Mouse (Mus musculus) forebrain, embryonic 15.5 days (tissue): ENCODE measurements around the gene Wars. TPM values are rescaled to one million over a fixed set of nuclear protein-coding genes. Genes with fewer than 3 reads are reported as not detected.
A peak's percentile ranks its signal among the peaks of the same experiment; 100 is the strongest.
"Not testable (repeated sequence)": the region's sequence is repeated elsewhere in the genome, so short reads cannot be mapped to it uniquely, and the experiment has no call there.

Source experiments
- ATAC-seq: fragments of 200-750 bp; cut with Nextera tagmentation; replicated peaks from 2 replicates; pipeline ENCODE4 v1.8.0; 2017; ENCODE audit warnings: mild to moderate bottlenecking, moderate TSS enrichment, moderate library complexity
- H3K27ac ChIP-seq: fragments of 300-500 bp; sonication (generic); replicated peaks from 2 replicates; pipeline ENCODE4 v1.5.1; 2015; ENCODE audit warnings: mild to moderate bottlenecking, inconsistent platforms
- H3K27me3 ChIP-seq: fragments of 300-500 bp; sonication (generic); 2 replicates; pipeline ENCODE4 v1.6.1; 2015; ENCODE audit warnings: inconsistent platforms
- H3K36me3 ChIP-seq: fragments of 300-500 bp; sonication (generic); 2 replicates; pipeline ENCODE4 v1.6.1; 2015; ENCODE audit warnings: mild to moderate bottlenecking, inconsistent platforms
- H3K4me1 ChIP-seq: fragments of 300-500 bp; sonication (generic); 2 replicates; pipeline ENCODE4 v1.6.1; 2015; ENCODE audit warnings: inconsistent platforms
- H3K4me2 ChIP-seq: fragments of 300-500 bp; sonication (generic); replicated peaks from 2 replicates; pipeline ENCODE4 v1.6.1; 2015; ENCODE audit warnings: mild to moderate bottlenecking, inconsistent platforms
- H3K4me3 ChIP-seq: fragments of 300-500 bp; sonication (generic); 2 replicates; pipeline ENCODE4 v1.5.1; 2015; ENCODE audit warnings: mild to moderate bottlenecking, inconsistent platforms
- H3K9ac ChIP-seq: fragments of 300-500 bp; sonication (generic); replicated peaks from 2 replicates; pipeline ENCODE4 v1.6.1; 2015; ENCODE audit warnings: mild to moderate bottlenecking, inconsistent platforms
- H3K9me3 ChIP-seq: fragments of 300-500 bp; sonication (generic); 2 replicates; pipeline ENCODE4 v1.6.1; 2016; ENCODE audit warnings: inconsistent platforms
- WGBS: fragments of 180-500 bp; shearing (Covaris S2); methylation state at CpG from one replicate; pipeline ENCODE4 v1.1.7; 2015; ENCODE audit warnings: mixed read lengths; 5-methylcytosine and 5-hydroxymethylcytosine counted together
- polyA plus RNA-seq: library from polyadenylated mRNA; unstranded; fragments of >200 nt; fragmentation: Nextera tagmentation; extraction: Ambion mirVana; gene quantifications from 2 replicates; pipeline ENCODE4 v1.2.1, GENCODE M21; 2015

Wars gene
- polyA plus RNA-seq, 1 experiment from 2014 or later = 104 TPM

GRCm38 (mm10) chr12:108850129-108850528 is 43.8 kb downstream of the Wars start:
- Histone ChIP-seq H3K4me3 (no peak overlapping the region), H3K27me3 (no peaks in the 10 kb centered on the region), H3K9ac (no peak overlapping the region), H3K4me2 (no peak overlapping the region), H3K9me3 (no peaks in the 10 kb centered on the region), H3K36me3 (peaks cover 11% of the 10 kb centered on the region; the same call in 1 of the 2 replicates), H3K4me1 (0 out of 2 replicates have a peak, but pooled peaks cover 6% of the 10 kb centered on the region), H3K27ac (no peak overlapping the region)
- WGBS = 68% methylated on average over 8 of the region's 8 CpGs
- no peak for ATAC-seq

- Histone ChIP-seq H3K36me3 (peaks cover 16% of the 10 kb centered on the region; the same call in 1 of the 2 replicates), H3K27ac (no peak overlapping the region), H3K4me1 (0 out of 2 replicates have a peak, but pooled peaks cover 6% of the 10 kb centered on the region), H3K9ac (no peak overlapping the region), H3K4me2 (no peak overlapping the region), H3K9me3 (no peaks in the 10 kb centered on the region), H3K27me3 (no peaks in the 10 kb centered on the region), H3K4me3 (no peak overlapping the region)
- 88% methylated on average over 4 of the region's 4 CpGs for WGBS
- no peak for ATAC-seq
Measured at GRCm38 (mm10) chr12:108849488-108850022, 44.4 kb downstream of the Wars start.

GRCm38 (mm10) chr12:108848033-108848432 is 45.9 kb downstream of the Wars start:
- H3K9me3 ChIP-seq, H3K9ac ChIP-seq, H3K27me3 ChIP-seq, H3K4me1 ChIP-seq, H3K4me3 ChIP-seq, H3K27ac ChIP-seq, H3K4me2 ChIP-seq, ATAC-seq: not testable (repeated sequence)
- 90% methylated on average over 3 of the region's 3 CpGs for WGBS
- peaks cover 23% of the 10 kb centered on the region for H3K36me3 ChIP-seq

GRCm38 (mm10) chr12:108842663-108843062 is 51.3 kb downstream of the Wars start:
- H3K4me2 ChIP-seq = no peak overlapping the region
- H3K9ac ChIP-seq = no peak overlapping the region
- no peaks in the 10 kb centered on the region for H3K27me3 ChIP-seq
- peaks cover 36% of the 10 kb centered on the region for H3K4me1 ChIP-seq
- no peaks in the 10 kb centered on the region for H3K9me3 ChIP-seq
- 88% methylated on average over 7 of the region's 7 CpGs for WGBS
- H3K4me3 ChIP-seq = no peak overlapping the region
- no peak for ATAC-seq
- no peak overlapping the region for H3K27ac ChIP-seq
- peaks cover 39% of the 10 kb centered on the region for H3K36me3 ChIP-seq

GRCm38 (mm10) chr12:108841181-108841580 is 52.8 kb downstream of the Wars start:
- no peak for ATAC-seq

GRCm38 (mm10) chr12:108836722-108837121 is 57.3 kb downstream of the Wars start:
- no peak for ATAC-seq
- peak overlapping the region; percentile 73 for H3K9ac ChIP-seq

More at GRCm38 (mm10) chr12:108841181-108841580, 52.8 kb downstream of the Wars start:
- Histone ChIP-seq H3K9ac (no peak overlapping the region), H3K4me3 (no peak overlapping the region), H3K36me3 (peaks cover 35% of the 10 kb centered on the region), H3K4me1 (peaks cover 50% of the 10 kb centered on the region), H3K4me2 (no peak overlapping the region), H3K27ac (no peak overlapping the region), H3K9me3 (no peaks in the 10 kb centered on the region), H3K27me3 (no peaks in the 10 kb centered on the region)
- WGBS = 84% methylated on average over 6 of the region's 6 CpGs

GRCm38 (mm10) chr12:108835840-108836409 is 58.0 kb downstream of the Wars start, which contains the start of the genes Slc25a29 and Slc25a47:
TSS of gene Slc25a29 (minus strand) at chr12:108835883.
TSS of gene Slc25a47 (plus strand) at chr12:108836046.
- Histone ChIP-seq H3K9me3 (no peaks in the 10 kb centered on the region), H3K27ac (peak within 1 kb of the TSS; percentile 86), H3K4me1 (peaks cover 70% of the 10 kb centered on the region), H3K4me2 (peak within 1 kb of the TSS; percentile 93), H3K4me3 (peak within 1 kb of the TSS; percentile 91), H3K27me3 (no peaks in the 10 kb centered on the region), H3K9ac (peak within 1 kb of the TSS; percentile 80), H3K36me3 (no peaks in the 10 kb centered on the region; the same call in 1 of the 2 replicates)
- WGBS = under 1% methylated on average over 53 of the region's 53 CpGs
- peak; percentile 98 for ATAC-seq

More at GRCm38 (mm10) chr12:108836722-108837121, 57.3 kb downstream of the Wars start:
- Histone ChIP-seq H3K4me2 (peak overlapping the region; percentile 93), H3K9me3 (no peaks in the 10 kb centered on the region), H3K4me1 (peaks cover 78% of the 10 kb centered on the region), H3K27me3 (no peaks in the 10 kb centered on the region), H3K4me3 (peak overlapping the region; percentile 91), H3K27ac (peak overlapping the region; percentile 86; the same call in 1 of the 2 replicates), H3K36me3 (peaks cover 6% of the 10 kb centered on the region)
- 60% methylated on average over 7 of the region's 7 CpGs for WGBS

- 1% methylated on average over 51 of the region's 51 CpGs for WGBS
- Histone ChIP-seq H3K4me1 (peaks cover 72% of the 10 kb centered on the region), H3K4me2 (peak overlapping the region; percentile 93), H3K27ac (peak overlapping the region; percentile 49; the same call in 1 of the 2 replicates), H3K27me3 (no peaks in the 10 kb centered on the region), H3K36me3 (no peaks in the 10 kb centered on the region; the same call in 1 of the 2 replicates), H3K4me3 (peak overlapping the region; percentile 91), H3K9ac (peak overlapping the region; percentile 80), H3K9me3 (no peaks in the 10 kb centered on the region)
- peak; percentile 39; the same call in 1 of the 2 replicates for ATAC-seq
Measured at GRCm38 (mm10) chr12:108835208-108835839, 58.6 kb downstream of the Wars start.

- no peak overlapping the region for H3K27ac ChIP-seq
- peak overlapping the region; percentile 91 for H3K4me3 ChIP-seq
- ATAC-seq = no peak
- peaks cover 67% of the 10 kb centered on the region for H3K4me1 ChIP-seq
- 32% methylated on average over 5 of the region's 5 CpGs for WGBS
- no peaks in the 10 kb centered on the region for H3K36me3 ChIP-seq
- H3K9ac ChIP-seq = peak overlapping the region; percentile 80
- no peaks in the 10 kb centered on the region for H3K27me3 ChIP-seq
- H3K9me3 ChIP-seq = no peaks in the 10 kb centered on the region
- peak overlapping the region; percentile 93 for H3K4me2 ChIP-seq
Measured at GRCm38 (mm10) chr12:108834786-108835185, 59.2 kb downstream of the Wars start.

- no peak for ATAC-seq
- Histone ChIP-seq H3K27ac (no peak overlapping the region), H3K36me3 (no peaks in the 10 kb centered on the region), H3K27me3 (no peaks in the 10 kb centered on the region), H3K9ac (0 out of 2 replicates have a peak overlapping the region, but pooled peaks have one; percentile 80), H3K4me2 (peak overlapping the region; percentile 93), H3K9me3 (no peaks in the 10 kb centered on the region), H3K4me3 (peak overlapping the region; percentile 91; the same call in 1 of the 2 replicates), H3K4me1 (peaks cover 63% of the 10 kb centered on the region)
- WGBS = 80% methylated on average over 3 of the region's 3 CpGs
Measured at GRCm38 (mm10) chr12:108834337-108834736, 59.6 kb downstream of the Wars start.

- H3K9ac ChIP-seq = no peak overlapping the region
- H3K27me3 ChIP-seq = no peaks in the 10 kb centered on the region
- no peak overlapping the region for H3K4me3 ChIP-seq
- no peak overlapping the region for H3K27ac ChIP-seq
- no peak overlapping the region for H3K4me2 ChIP-seq
- H3K36me3 ChIP-seq = no peaks in the 10 kb centered on the region
- H3K9me3 ChIP-seq = no peaks in the 10 kb centered on the region
- peaks cover 57% of the 10 kb centered on the region for H3K4me1 ChIP-seq
- 92% methylated on average over 3 of the region's 3 CpGs for WGBS
- ATAC-seq = no peak
Measured at GRCm38 (mm10) chr12:108833408-108833807, 60.6 kb downstream of the Wars start.

GRCm38 (mm10) chr12:108832851-108833250 is 61.1 kb downstream of the Wars start:
- no peak overlapping the region for H3K4me3 ChIP-seq
- H3K27ac ChIP-seq = no peak overlapping the region
- no peak overlapping the region for H3K4me2 ChIP-seq
- no peak overlapping the region for H3K9ac ChIP-seq
- H3K4me1 ChIP-seq = peaks cover 52% of the 10 kb centered on the region
- ATAC-seq = no peak
- WGBS = 78% methylated on average over 8 of the region's 8 CpGs
- no peaks in the 10 kb centered on the region for H3K36me3 ChIP-seq
- H3K27me3 ChIP-seq = no peaks in the 10 kb centered on the region
- H3K9me3 ChIP-seq = no peaks in the 10 kb centered on the region
